Mouse (Mus musculus): Measurements from ENCODE around the gene Slc25a21.

DNA sequence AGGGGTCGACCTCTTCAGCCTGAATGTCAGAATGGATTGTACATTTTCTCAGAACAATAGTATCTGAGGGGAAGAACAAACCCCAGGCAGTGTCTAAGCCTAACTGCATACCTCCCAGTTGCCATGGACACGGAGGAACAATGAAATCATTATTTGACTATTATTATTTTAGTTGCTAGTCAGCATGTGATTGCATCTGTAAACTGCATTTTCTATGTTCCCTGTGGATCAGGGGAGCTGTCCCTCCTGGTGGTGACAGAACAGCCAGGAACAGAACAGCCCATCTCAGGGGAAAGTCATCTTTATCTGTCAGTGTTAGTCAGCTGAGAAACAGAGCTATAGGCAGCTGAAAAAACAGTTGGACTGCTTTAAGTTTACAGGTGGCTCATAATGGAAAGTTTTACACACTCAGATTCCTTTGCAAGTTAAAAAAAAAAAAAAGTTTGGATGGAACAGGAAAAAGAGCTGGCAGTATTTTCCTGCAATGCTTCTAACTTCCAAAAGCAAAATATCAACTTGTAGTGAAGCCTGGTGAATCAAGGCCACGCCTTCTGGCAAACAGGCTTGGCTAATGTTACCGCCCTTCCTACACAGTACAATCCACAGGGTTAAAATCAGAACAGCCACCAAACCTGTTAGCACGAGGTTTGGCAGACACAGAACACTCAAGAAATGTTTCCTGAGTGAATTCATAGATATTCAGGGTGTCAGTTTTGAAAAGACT, 17.6 kb downstream of the Slc25a21 start:
- TF ChIP-seq CTCF (IDR thresholded peaks at IDR 0.05; ENCODE audit: control insufficient read depth, insufficient read depth, low read length): no peak
- TF ChIP-seq POLR2A (IDR thresholded peaks at IDR 0.05; ENCODE audit: borderline replicate concordance, control insufficient read depth, low read depth, low read length): no peak

All from bone marrow, adult 2 months (tissue).